8 mouse cellular contexts compared by ENCODE assay signal in genomic region chr6:120822307-120822928, GRCm38 (mm10). TPM values are rescaled to one million over a fixed set of nuclear protein-coding genes. Genes with fewer than 3 reads are reported as not detected.
DNase-seq lines count a peak whose midpoint lies in the region; ATAC-seq lines count a peak whose summit lies in the region.

TSS of gene Atp6v1e1 (minus strand) at chr6:120822793.

- peaks cover 37% of the 10 kb centered on the region for H3K4me1 ChIP-seq in megakaryocyte, embryonic 14.5 days

- H3K36me3 ChIP-seq in megakaryocyte, embryonic 14.5 days (replicated peaks; ENCODE audit: low read length): peaks cover 24% of the 10 kb centered on the region

- peak; percentile 95 for ATAC-seq in common myeloid progenitor, adult 5-6 weeks (replicated peaks; ENCODE audit: low read depth, poor library complexity, severe bottlenecking)

- peak within 1 kb of the TSS; percentile 97 for H3K4me3 ChIP-seq in megakaryocyte, embryonic 14.5 days (replicated peaks)

- peak; percentile 98 for DNase-seq in ZHBTc4 (ENCODE audit: low read depth, low spot score)
- DNase-seq in gastrocnemius, adult 8-10 months (ENCODE audit: low spot score in 2 of 2): peak; percentile 74 to 87
- DNase-seq in hindlimb bud, embryonic 11.5 days (ENCODE audit: extremely low spot score, low read depth, low spot score): peak; percentile 93
- peak; percentile 74 to 92 for DNase-seq in left cerebral cortex, adult 8-10 months (ENCODE audit: low spot score in 2 of 2)
- peak; percentile 96 to 97 for DNase-seq in right cerebral cortex, postnatal 10 days (ENCODE audit: low spot score in 2 of 2)
- peak; percentile 80 for DNase-seq in urinary bladder, postnatal 25 days (ENCODE audit: low spot score)

- H3K9me3 ChIP-seq in megakaryocyte, embryonic 14.5 days: no peaks in the 10 kb centered on the region

- no peaks in the 10 kb centered on the region for H3K27me3 ChIP-seq in megakaryocyte, embryonic 14.5 days (replicated peaks)

RNA-seq across cellular contexts. Expression of gene Atp6v1e1, which starts in this region (rescaled TPM):
- 62.9 and 99.9 TPM in 2 replicates for total RNA-seq in common myeloid progenitor, adult 5-6 weeks (2017)
- 100 to 1,000 TPM; 124 to 134 (median 132) TPM for total RNA-seq in gastrocnemius, adult 8-10 months (2022)
- total RNA-seq in left cerebral cortex, adult 8-10 months (2022): 100 to 1,000 TPM; 533 to 587 (median 557) TPM
- polyA plus RNA-seq in megakaryocyte, embryonic 14.5 days (2012; ENCODE audit: insufficient read depth, low replicate concordance): 30.4 and 97.6 TPM in 2 replicates

Comparison
In these comparisons a context has a peak if more than half of its experiments do, and no peak if none do; other contexts are left out.
1. Peak in every context shown above with its lines: DNase-seq, ATAC-seq and H3K4me3 ChIP-seq.